Mouse (Mus musculus) megakaryocyte, embryonic 14.5 days (primary cell): ENCODE data around the gene Gng7.

Experiments used
- FLI1 ChIP-seq: IDR thresholded peaks from 2 replicates; pipeline ENCODE4 v1.6.1; 2012; ENCODE audit warnings: low read length, inconsistent platforms, mixed read lengths
- GATA1 ChIP-seq: IDR thresholded peaks from 3 replicates; pipeline ENCODE4 v1.6.1; 2012; ENCODE audit warnings: mixed read lengths, low read length, inconsistent platforms, borderline replicate concordance

DNA sequence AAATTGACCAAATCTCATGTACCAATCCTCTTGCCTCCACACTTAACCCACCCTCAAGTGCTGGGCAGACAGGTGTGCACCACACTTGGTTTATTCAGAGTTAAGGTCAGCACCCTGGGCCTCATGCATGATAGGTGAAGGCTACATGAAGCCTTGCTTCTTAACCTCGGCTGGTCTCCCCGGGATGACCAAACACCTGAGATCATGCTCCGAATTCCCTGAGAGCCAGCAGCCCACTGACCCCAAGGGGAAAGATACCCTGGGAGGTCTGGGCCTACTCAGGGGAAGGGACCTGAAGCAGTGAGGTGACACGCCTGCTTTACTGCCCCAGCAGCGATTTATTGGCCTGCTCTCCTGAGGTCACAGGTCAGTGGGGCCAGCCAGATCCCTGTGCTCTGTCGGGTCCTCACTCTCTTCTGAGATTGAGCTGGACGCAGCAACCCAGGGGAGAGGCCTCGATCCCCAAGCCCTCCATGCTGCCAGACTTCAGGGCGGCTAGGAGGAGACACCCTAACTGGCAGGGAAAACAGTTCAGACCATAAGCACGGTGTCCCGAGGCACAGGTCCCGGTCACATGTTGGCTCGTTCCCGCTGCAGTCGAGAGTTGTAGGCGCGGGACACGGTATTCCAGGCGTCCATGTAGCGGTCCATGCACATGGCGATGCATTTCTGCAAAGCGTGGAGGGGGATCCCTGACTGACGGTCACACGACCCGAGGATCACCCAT is 115.0 kb downstream of the Gng7 start:
- TF ChIP-seq GATA1 (no peak), FLI1 (no peak)
